Mouse (Mus musculus): ENCODE measurements around the gene Gnb3. TPM values are rescaled to one million over a fixed set of nuclear protein-coding genes. Genes with fewer than 3 reads are reported as not detected.

Gene Gnb3
- polyA plus RNA-seq, 1 experiment: 3.3 TPM

DNA sequence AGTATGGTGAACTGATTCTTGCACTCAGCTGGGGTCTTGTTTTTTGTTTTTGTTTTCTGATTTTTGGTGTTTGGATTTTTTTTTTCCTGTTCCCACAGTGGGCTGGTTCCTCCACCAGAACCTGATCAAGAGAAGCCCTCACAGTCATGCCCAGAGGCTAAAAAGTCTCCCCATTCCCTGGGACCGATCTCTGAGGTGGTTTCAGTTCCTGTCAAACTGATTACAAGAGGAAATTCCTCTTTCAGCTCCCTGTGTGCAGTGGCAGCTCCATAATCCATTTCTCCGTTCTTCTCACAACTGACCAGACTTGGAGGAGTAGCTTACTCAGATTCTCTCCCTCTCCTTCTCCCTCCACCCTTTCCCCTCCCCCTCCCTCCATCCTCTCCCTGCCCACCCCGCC, 34.3 kb upstream of the Gnb3 start:
- no peaks in the 10 kb centered on the region for H3K4me1 ChIP-seq (ENCODE audit: control insufficient read depth, insufficient read depth, low read length)
- WGBS: 23% methylated on average over 3 of the region's 3 CpGs
- no peak overlapping the region for H3K27ac ChIP-seq (ENCODE audit: control insufficient read depth, insufficient read depth, low read depth, low read length, poor library complexity)
- H3K4me3 ChIP-seq (replicated peaks; ENCODE audit: control insufficient read depth, low read depth, low read length): no peak overlapping the region
- TF ChIP-seq CTCF (IDR thresholded peaks at IDR 0.05; ENCODE audit: control insufficient read depth, insufficient read depth, low read length): no peak

DNA sequence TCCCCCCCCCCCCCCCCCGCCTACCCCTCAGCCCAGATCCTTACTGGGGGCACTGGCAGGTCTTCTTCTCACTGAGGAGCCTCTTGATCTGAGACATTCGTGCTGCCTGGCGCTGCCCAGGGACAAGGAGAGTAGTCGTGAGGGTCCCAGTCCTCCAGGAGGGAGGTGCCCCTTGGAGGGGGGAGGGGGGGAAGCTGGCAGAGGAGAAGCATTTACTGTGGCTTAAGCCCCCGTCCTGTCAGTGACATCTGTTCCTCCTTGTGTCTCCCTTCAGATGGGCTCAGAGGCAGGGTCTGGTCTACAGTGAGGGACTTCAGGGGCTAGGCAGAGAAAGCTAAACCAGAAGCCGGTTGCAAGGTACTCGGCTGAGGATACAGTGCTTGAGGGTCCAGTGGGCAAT, 26.5 kb upstream of the Gnb3 start:
- no peak overlapping the region for H3K27ac ChIP-seq (ENCODE audit: control insufficient read depth, insufficient read depth, low read depth, low read length, poor library complexity)
- H3K4me1 ChIP-seq (ENCODE audit: control insufficient read depth, insufficient read depth, low read length): no peaks in the 10 kb centered on the region; the same call in 1 of the 2 replicates
- TF ChIP-seq POLR2A (IDR thresholded peaks at IDR 0.05; ENCODE audit: borderline replicate concordance, control insufficient read depth, low read depth, low read length) (no peak), CTCF (IDR thresholded peaks at IDR 0.05; ENCODE audit: control insufficient read depth, insufficient read depth, low read length) (no peak)
- WGBS: 78% methylated on average over 7 of the region's 7 CpGs
- no peak overlapping the region for H3K4me3 ChIP-seq (replicated peaks; ENCODE audit: control insufficient read depth, low read depth, low read length)

DNA sequence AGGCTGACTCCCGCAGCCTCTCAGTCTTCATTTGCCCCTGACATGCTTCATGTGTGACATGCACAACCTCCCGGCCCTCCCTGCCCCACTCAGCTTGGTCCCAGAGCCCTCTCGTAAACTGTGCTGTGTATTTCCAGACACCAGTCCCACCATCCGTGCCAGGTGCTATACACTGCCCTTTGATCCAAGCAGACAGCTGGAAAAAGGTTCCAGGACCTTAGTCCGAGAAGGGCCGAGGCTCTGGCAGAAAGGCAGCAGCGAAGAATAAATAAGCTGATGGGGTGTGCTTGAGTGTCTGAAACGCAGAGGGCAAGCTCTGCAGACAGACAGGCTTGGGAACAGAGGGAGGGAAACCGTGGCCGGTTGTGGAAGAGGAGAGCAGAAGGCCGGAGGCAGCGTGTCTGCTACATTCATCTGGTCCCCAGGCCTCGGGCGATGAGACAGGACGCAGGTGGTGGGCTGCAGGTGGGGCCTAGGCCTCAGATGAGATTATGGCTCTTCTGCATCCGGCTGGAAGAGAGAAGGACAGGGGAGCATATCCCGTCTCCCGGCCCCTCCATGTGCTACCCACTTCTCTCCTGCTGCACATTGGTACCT, 25.8 kb upstream of the Gnb3 start:
- Histone ChIP-seq H3K4me3 (replicated peaks; ENCODE audit: control insufficient read depth, low read depth, low read length) (no peak overlapping the region), H3K4me1 (ENCODE audit: control insufficient read depth, insufficient read depth, low read length) (no peaks in the 10 kb centered on the region; the same call in 1 of the 2 replicates), H3K27ac (ENCODE audit: control insufficient read depth, insufficient read depth, low read depth, low read length, poor library complexity) (no peak overlapping the region)
- no peak for TF ChIP-seq POLR2A (IDR thresholded peaks at IDR 0.05; ENCODE audit: borderline replicate concordance, control insufficient read depth, low read depth, low read length)
- no peak for TF ChIP-seq CTCF (IDR thresholded peaks at IDR 0.05; ENCODE audit: control insufficient read depth, insufficient read depth, low read length)
- WGBS: 85% methylated on average over 18 of the region's 18 CpGs

DNA sequence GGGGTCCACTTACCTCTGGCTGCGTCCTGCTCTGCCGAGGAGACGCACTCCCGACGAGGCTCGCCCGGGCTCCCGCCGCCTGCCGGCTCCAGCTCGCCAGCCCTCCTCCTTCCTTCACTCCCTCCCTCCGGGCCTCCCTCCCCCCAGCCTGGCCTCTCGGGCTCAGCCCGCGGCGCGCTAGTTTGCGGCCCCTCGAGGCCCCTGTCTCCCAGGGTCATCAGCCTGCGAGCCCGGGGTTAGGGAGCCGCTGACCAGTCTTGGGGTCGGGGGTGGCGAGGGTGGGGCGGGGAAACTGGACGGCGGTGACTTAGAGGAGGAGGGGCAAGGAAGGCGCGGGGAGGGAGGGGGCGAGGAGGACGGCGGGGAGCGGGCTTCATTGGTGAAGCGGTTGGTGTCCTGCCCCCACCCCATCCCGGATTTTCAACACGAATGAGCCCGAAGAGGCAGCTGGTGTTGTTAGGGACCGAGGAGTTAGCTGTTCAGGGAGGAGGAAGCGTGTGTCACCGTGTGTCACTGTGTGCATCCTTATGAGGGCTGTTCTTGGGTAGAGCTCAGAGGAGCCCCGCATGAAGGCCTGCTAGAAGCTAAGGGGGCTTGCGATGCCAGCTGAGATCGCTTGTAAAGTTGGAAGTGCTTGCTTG, 23.7 kb upstream of the Gnb3 start, which contains the start of gene Gpr162:
Gpr162 (minus strand) TSS at position 326 of the 641 bp plus-strand sequence.
- no peaks in the 10 kb centered on the region; the same call in 1 of the 2 replicates for H3K4me1 ChIP-seq (ENCODE audit: control insufficient read depth, insufficient read depth, low read length)
- H3K27ac ChIP-seq (ENCODE audit: control insufficient read depth, insufficient read depth, low read depth, low read length, poor library complexity): no peak within 1 kb of the TSS
- WGBS: 2% methylated on average over 43 of the region's 43 CpGs

DNA sequence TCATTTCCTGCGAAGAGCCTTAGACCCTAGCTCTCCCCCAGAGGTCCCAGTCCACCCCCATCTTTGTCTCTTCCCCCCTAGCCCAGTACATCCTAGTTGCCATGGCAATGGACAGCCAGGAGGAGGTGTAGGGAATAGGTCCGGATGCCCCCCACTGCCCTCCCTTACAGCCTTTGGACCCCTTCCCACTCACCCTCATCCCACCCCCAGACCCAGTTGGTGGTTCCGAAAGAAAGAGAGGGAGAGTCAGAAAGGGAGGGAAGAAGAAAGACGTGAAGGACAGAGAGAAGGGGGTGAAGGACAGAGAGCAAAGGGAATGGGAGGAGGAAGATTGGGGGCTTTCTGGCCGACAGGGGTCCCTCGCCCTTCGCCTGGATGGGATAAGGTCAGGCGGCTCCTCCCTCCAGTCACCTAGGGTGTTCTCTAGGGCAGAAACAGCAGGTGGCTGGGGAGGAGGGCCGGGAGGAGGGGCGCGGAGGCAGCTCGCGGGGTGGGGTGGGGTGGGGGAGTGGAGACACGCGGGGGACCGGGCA, 23.1 kb upstream of the Gnb3 start:
- TF ChIP-seq CTCF (IDR thresholded peaks at IDR 0.05; ENCODE audit: control insufficient read depth, insufficient read depth, low read length): no peak
- TF ChIP-seq POLR2A (IDR thresholded peaks at IDR 0.05; ENCODE audit: borderline replicate concordance, control insufficient read depth, low read depth, low read length): no peak
- no peaks in the 10 kb centered on the region; the same call in 1 of the 2 replicates for H3K4me1 ChIP-seq (ENCODE audit: control insufficient read depth, insufficient read depth, low read length)
- WGBS: 2% methylated on average over 16 of the region's 16 CpGs
- H3K4me3 ChIP-seq (replicated peaks; ENCODE audit: control insufficient read depth, low read depth, low read length): no peak overlapping the region
- H3K27ac ChIP-seq (ENCODE audit: control insufficient read depth, insufficient read depth, low read depth, low read length, poor library complexity): no peak overlapping the region

More for the DNA sequence above, 23.7 kb upstream of the Gnb3 start, which contains the start of gene Gpr162:
- TF ChIP-seq POLR2A (IDR thresholded peaks at IDR 0.05; ENCODE audit: borderline replicate concordance, control insufficient read depth, low read depth, low read length) (no peak), CTCF (IDR thresholded peaks at IDR 0.05; ENCODE audit: control insufficient read depth, insufficient read depth, low read length) (no peak)
- no peak within 1 kb of the TSS for H3K4me3 ChIP-seq (replicated peaks; ENCODE audit: control insufficient read depth, low read depth, low read length)

DNA sequence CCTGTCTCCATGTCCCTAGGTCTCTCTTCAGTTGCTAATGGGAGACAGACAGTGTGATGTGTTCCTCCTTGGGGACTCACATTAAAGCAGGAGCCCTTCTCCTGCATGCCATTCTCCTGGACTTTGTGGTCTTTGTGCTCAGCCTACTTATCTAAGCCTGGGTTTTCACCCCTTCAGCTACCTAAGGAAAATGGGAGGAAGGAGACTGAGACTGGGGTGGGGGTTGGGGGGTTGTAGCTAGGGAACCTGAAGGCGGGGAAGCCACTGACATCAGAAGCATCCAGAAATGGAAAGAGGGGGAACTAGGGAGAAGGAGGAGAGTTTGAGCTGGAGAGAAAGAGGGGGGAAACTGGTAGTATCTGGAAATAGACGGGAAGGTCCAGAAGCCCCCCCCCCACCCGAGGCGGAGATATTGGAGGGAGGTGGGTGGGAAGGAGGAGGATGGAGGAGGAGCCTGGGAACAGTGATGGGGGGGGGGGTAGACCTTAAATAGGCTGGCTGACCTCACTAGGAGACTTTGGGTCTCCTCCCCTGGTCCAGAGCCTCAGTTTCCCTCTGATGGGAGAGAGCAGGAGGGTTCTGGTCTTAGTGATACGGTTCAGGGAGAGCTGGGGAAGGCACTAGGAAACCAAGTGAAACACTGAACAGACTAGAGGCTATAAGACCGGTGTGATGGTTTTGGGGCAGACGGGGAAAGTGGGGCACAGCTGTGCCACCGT, 22.5 kb upstream of the Gnb3 start:
- Histone ChIP-seq H3K4me1 (ENCODE audit: control insufficient read depth, insufficient read depth, low read length) (no peaks in the 10 kb centered on the region; the same call in 1 of the 2 replicates), H3K27ac (ENCODE audit: control insufficient read depth, insufficient read depth, low read depth, low read length, poor library complexity) (no peak overlapping the region), H3K4me3 (replicated peaks; ENCODE audit: control insufficient read depth, low read depth, low read length) (no peak overlapping the region)
- no peak for TF ChIP-seq CTCF (IDR thresholded peaks at IDR 0.05; ENCODE audit: control insufficient read depth, insufficient read depth, low read length)
- TF ChIP-seq POLR2A (IDR thresholded peaks at IDR 0.05; ENCODE audit: borderline replicate concordance, control insufficient read depth, low read depth, low read length): no peak
- 20% methylated on average over 8 of the region's 8 CpGs for WGBS

DNA sequence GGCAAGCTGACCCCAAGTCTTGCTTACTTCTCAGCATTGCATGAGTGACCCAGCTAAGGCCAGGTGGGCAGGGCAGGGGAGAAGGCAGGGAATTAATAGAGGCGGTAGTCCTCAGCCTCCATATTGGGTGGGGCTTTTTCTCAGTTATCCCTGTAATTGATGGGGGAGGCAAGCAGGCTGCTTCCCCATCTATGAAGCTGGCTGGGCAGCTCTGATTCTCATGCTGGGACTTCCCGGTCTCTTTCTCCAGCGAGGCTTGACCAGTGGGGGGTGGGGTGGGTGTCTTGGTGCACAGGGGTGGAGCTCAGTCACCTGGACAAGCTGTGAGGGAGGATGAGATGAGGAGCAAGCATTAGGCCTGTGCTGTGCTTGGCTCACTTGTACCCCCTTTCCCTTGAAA, 21.7 kb upstream of the Gnb3 start:
- H3K4me1 ChIP-seq (ENCODE audit: control insufficient read depth, insufficient read depth, low read length): no peaks in the 10 kb centered on the region; the same call in 1 of the 2 replicates
- no peak overlapping the region for H3K27ac ChIP-seq (ENCODE audit: control insufficient read depth, insufficient read depth, low read depth, low read length, poor library complexity)
- 61% methylated on average over 3 of the region's 3 CpGs for WGBS
- H3K4me3 ChIP-seq (replicated peaks; ENCODE audit: control insufficient read depth, low read depth, low read length): no peak overlapping the region
- TF ChIP-seq CTCF (IDR thresholded peaks at IDR 0.05; ENCODE audit: control insufficient read depth, insufficient read depth, low read length) (no peak), POLR2A (IDR thresholded peaks at IDR 0.05; ENCODE audit: borderline replicate concordance, control insufficient read depth, low read depth, low read length) (no peak)

DNA sequence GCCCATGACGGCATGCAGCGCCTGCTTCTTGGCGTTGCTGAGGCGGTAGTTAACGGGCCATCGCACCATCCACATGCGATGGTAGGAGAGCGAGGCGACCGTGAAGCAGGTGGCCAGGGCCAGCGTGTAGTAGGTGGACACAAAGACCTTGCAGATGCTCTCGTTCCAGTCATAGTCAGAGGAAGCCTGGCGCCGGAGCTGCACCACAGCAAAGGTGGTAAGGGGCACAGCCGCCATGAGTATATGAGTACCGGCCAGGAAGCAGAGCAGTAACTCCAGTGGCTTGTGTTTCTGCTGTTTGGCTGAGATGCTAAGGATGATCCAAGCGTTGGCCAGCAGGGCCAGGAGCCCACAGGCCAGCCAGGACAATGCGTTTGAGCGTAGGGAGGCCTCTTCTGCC, 21.2 kb upstream of the Gnb3 start:
- WGBS: 89% methylated on average over 19 of the region's 19 CpGs
- H3K4me1 ChIP-seq (ENCODE audit: control insufficient read depth, insufficient read depth, low read length): no peaks in the 10 kb centered on the region; the same call in 1 of the 2 replicates

More for the DNA sequence above, 21.2 kb upstream of the Gnb3 start:
- Histone ChIP-seq H3K4me3 (replicated peaks; ENCODE audit: control insufficient read depth, low read depth, low read length) (no peak overlapping the region), H3K27ac (ENCODE audit: control insufficient read depth, insufficient read depth, low read depth, low read length, poor library complexity) (no peak overlapping the region)
- TF ChIP-seq CTCF (IDR thresholded peaks at IDR 0.05; ENCODE audit: control insufficient read depth, insufficient read depth, low read length): no peak
- TF ChIP-seq POLR2A (IDR thresholded peaks at IDR 0.05; ENCODE audit: borderline replicate concordance, control insufficient read depth, low read depth, low read length): no peak

Measured in bone marrow, adult 2 months (tissue).